Mouse (Mus musculus) stomach, adult 2 months (tissue): ENCODE measurements around the gene Eif3f. TPM values are rescaled to one million over a fixed set of nuclear protein-coding genes. Genes with fewer than 3 reads are reported as not detected.

Experiments used
- polyA plus RNA-seq: library from polyadenylated mRNA; depleted of rRNA; stranded (reverse); fragments of >200 nt; gene quantifications from 2 replicates; pipeline ENCODE4 v1.2.3, GENCODE M21; 2012; rRNA removed

The Eif3f gene
- 145 and 383 TPM in 2 replicates for polyA plus RNA-seq

GRCm38 (mm10) chr7:108933794-108934731 is at the start of gene Eif3f:
Eif3f (plus strand) TSS chr7:108934417.

GRCm38 (mm10) chr7:108884906-108885305 is 49.3 kb upstream of the Eif3f start, which contains the start of gene Olfr518:
Olfr518 (minus strand) TSS chr7:108885006.

GRCm38 (mm10) chr7:108894320-108894719 is 39.9 kb upstream of the Eif3f start, which contains the start of gene Olfr519:
Olfr519 (minus strand) TSS chr7:108894420.

GRCm38 (mm10) chr7:108929726-108930393 is 4.4 kb upstream of the Eif3f start, which contains the start of gene Nlrp10:
Nlrp10 (minus strand) TSS chr7:108930178.

GRCm38 (mm10) chr7:108950312-108950761 is 16.1 kb downstream of the Eif3f start, which contains the start of gene Tub:
Tub (plus strand) TSS chr7:108950338.

Other genes with a start within 250 kb of the Eif3f start
- not detected in 2 replicates for gene Olfr512, start 221.1 kb upstream of the Eif3f start, polyA plus RNA-seq
- gene Olfr513, start 183.4 kb upstream of the Eif3f start, polyA plus RNA-seq, result not detected in 2 replicates
- gene Olfr514, start 108.4 kb upstream of the Eif3f start, polyA plus RNA-seq, result not detected in 2 replicates
- not detected in 2 replicates for gene Olfr516, start 83.9 kb upstream of the Eif3f start, polyA plus RNA-seq
- not detected in 2 replicates for gene Olfr517, start 62.0 kb upstream of the Eif3f start, polyA plus RNA-seq
- gene Olfr518, start 49.4 kb upstream of the Eif3f start, polyA plus RNA-seq, result not detected in 2 replicates
- gene Olfr519, start 40.0 kb upstream of the Eif3f start, polyA plus RNA-seq, result not detected in 2 replicates
- gene Nlrp10, start 4.2 kb upstream of the Eif3f start, polyA plus RNA-seq, result 0.25 and 0.60 TPM in 2 replicates
- gene Tub, start 15.9 kb downstream of the Eif3f start, polyA plus RNA-seq, result 0.27 and 0.52 TPM in 2 replicates
- 2.4 and 2.5 TPM in 2 replicates for gene Ric3, start 148.9 kb downstream of the Eif3f start, polyA plus RNA-seq
- 14.0 and 21.5 TPM in 2 replicates for gene Lmo1, start 240.8 kb downstream of the Eif3f start, polyA plus RNA-seq